Comparison of ENCODE assay signal across 31 mouse cellular contexts in the genomic region with DNA sequence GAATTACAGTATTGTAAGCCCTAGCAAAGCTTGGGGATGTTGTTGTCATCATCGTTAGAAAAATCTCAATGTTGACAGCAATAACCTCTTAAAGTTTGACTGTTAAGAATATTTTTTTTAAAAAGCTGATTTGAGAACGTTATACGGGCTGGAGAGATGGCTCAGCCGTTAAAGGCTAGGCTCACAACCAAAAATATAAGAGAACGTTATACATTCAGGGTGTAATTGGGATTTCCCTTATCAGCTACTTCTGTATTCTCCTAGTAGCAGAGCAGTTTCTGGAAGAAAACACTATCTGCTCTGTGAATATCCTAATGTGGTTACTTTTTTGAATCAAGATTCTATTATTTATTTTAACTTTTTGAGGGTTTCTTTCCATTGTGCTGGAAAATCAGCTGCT.
"Had no signal": no experiment of that assay in that cellular context is flagged by ENCODE, and none has a peak within 500 bp of the region (broad histone marks: within the 10 kb centered on the region; RNA-seq: fewer than 3 reads in every experiment).

No protein-coding gene starts in this region.

- H3K4me3 ChIP-seq: left cerebral cortex, adult 2 months; limb, embryonic 10.5 days; limb, embryonic 12.5 days; limb, embryonic 13.5 days; limb, embryonic 15.5 days; liver, embryonic 12.5 days; liver, embryonic 13.5 days; liver, embryonic 15.5 days; lung, embryonic 15.5 days; megakaryocyte, embryonic 14.5 days; midbrain, embryonic 10.5 days; midbrain, embryonic 12.5 days; midbrain, embryonic 13.5 days; midbrain, embryonic 15.5 days; myocyte; neural tube, embryonic 12.5 days had no signal

- H3K27ac ChIP-seq: left cerebral cortex, adult 2 months; limb, embryonic 10.5 days; limb, embryonic 12.5 days; limb, embryonic 13.5 days; limb, embryonic 15.5 days; liver, embryonic 12.5 days; liver, embryonic 13.5 days; liver, embryonic 14.5 days; liver, embryonic 15.5 days; lung, embryonic 15.5 days; macrophage; midbrain, embryonic 10.5 days; midbrain, embryonic 12.5 days; midbrain, embryonic 13.5 days; midbrain, embryonic 15.5 days; neural tube, embryonic 12.5 days had no signal

- H3K4me1 ChIP-seq: limb, embryonic 10.5 days; limb, embryonic 12.5 days; limb, embryonic 15.5 days; lung, embryonic 15.5 days; midbrain, embryonic 10.5 days; midbrain, embryonic 12.5 days; midbrain, embryonic 15.5 days; neural tube, embryonic 12.5 days had no signal

- H3K36me3 ChIP-seq: limb, embryonic 13.5 days; liver, embryonic 13.5 days; liver, embryonic 15.5 days; lung, embryonic 15.5 days; midbrain, embryonic 12.5 days; midbrain, embryonic 13.5 days; midbrain, embryonic 15.5 days; neural tube, embryonic 12.5 days had no signal

- H3K9ac ChIP-seq: limb, embryonic 12.5 days; limb, embryonic 13.5 days; limb, embryonic 15.5 days; liver, embryonic 12.5 days; liver, embryonic 13.5 days; liver, embryonic 14.5 days; liver, embryonic 15.5 days; liver, postnatal 0 days; lung, embryonic 14.5 days; lung, embryonic 15.5 days; midbrain, embryonic 12.5 days; midbrain, embryonic 13.5 days; midbrain, embryonic 15.5 days; neural tube, embryonic 12.5 days had no signal

- H3K9me3 ChIP-seq: limb, embryonic 10.5 days; limb, embryonic 12.5 days; limb, embryonic 13.5 days; limb, embryonic 15.5 days; liver, embryonic 12.5 days; liver, embryonic 13.5 days; liver, embryonic 15.5 days; lung, embryonic 15.5 days; megakaryocyte, embryonic 14.5 days; midbrain, embryonic 10.5 days; midbrain, embryonic 12.5 days; midbrain, embryonic 13.5 days; midbrain, embryonic 15.5 days; neural tube, embryonic 12.5 days had no signal

- H3K27me3 ChIP-seq: limb, embryonic 12.5 days; limb, embryonic 13.5 days; limb, embryonic 15.5 days; liver, embryonic 12.5 days; liver, embryonic 13.5 days; liver, embryonic 15.5 days; lung, embryonic 15.5 days; megakaryocyte, embryonic 14.5 days; midbrain, embryonic 12.5 days; midbrain, embryonic 13.5 days; midbrain, embryonic 15.5 days; neural tube, embryonic 12.5 days had no signal

- ATAC-seq: liver, embryonic 12.5 days; liver, postnatal 0 days; lung, postnatal 0 days; midbrain, embryonic 13.5 days; midbrain, embryonic 15.5 days; midbrain, embryonic 16.5 days had no signal

- DNase-seq: left cerebral cortex, postnatal 4 days; liver; liver, embryonic 13.5 days; liver, postnatal 0 days; lung, adult 18-20 months; lung, adult 2 months; lung, embryonic 14.5 days; lung, postnatal 10 days; lung, postnatal 14 days; lung, postnatal 36 days; lung, postnatal 4 days; midbrain, embryonic 14.5 days had no signal
